Mouse (Mus musculus): ENCODE results near the gene Lhx5.

Gene Lhx5

DNA sequence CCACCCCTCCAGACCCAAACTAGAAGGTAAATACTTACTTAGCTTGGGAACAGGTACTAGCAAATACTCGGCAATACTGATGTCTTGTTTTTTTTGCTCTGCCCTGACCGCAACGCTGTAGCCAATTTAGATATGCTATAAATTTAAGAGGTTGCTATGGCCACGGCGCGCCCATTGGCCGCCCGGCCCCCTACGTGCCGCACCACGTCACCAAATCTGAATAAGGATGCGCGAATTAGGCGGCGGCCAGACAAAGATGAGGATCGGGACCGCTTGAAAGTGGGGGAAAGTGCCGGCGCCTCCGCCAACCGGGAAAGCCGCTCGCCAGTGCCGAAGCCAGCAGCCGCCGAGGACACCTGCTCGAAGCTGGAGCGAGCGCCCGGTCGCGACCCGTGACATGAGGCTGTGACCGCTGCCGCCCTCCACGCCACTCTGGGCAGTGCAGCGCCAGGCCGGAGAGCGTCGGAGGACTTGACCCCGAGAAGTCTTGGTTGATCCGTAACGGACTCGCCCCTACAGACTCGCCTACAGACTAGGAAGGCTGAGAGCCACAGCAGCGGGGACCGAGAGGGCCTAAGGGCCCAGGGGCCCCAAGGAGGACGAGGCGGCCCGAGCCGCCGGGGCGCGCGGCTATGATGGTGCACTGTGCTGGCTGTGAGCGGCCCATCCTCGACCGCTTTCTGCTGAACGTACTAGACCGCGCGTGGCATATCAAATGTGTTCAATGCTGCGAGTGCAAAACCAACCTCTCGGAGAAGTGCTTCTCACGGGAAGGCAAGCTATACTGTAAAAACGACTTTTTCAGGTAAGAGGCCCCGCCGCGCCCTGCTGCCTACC is at the start of gene Lhx5:
TSS of gene Lhx5 (plus strand) at position 51 of the 837 bp plus-strand sequence.
- DNase-seq (ENCODE audit: low spot score in 2 of 2) = no peak

- no peak for DNase-seq (ENCODE audit: low spot score in 2 of 2)
These were observed 45.1 kb upstream of the Lhx5 start for GRCm38 (mm10) chr5:120386361-120386760.

DNA sequence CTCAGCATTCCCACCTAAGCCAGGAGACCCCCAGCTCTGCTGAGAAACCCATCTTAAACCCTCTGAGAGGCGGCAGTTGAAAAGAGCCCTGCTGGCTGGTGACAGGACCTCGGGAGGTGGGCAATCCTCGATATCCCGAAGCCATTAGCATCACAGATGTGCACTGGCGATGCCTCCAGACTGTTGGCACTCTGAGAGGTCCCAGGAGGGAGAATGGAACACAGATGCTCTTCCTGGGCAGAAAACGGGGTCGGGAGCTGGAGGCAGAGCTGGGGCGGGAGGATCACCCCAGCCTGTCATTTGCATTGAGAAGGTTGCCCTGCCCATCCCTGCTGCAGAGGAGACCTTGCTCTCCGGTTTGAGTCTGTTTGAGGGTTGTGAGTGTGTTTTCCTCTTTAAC is 42.7 kb upstream of the Lhx5 start:
- DNase-seq (ENCODE audit: low spot score in 2 of 2) = no peak

- DNase-seq (ENCODE audit: low spot score in 2 of 2) = no peak
These were observed 41.5 kb upstream of the Lhx5 start for GRCm38 (mm10) chr5:120389973-120390372.

- DNase-seq (ENCODE audit: low spot score in 2 of 2) = no peak
These were observed 37.4 kb upstream of the Lhx5 start for GRCm38 (mm10) chr5:120393871-120394667.

- DNase-seq (ENCODE audit: low spot score in 2 of 2) = no peak
These were observed 33.5 kb upstream of the Lhx5 start for GRCm38 (mm10) chr5:120397988-120398387.

GRCm38 (mm10) chr5:120404831-120405591 is 26.5 kb upstream of the Lhx5 start:
- no peak for DNase-seq (ENCODE audit: low spot score in 2 of 2)

DNA sequence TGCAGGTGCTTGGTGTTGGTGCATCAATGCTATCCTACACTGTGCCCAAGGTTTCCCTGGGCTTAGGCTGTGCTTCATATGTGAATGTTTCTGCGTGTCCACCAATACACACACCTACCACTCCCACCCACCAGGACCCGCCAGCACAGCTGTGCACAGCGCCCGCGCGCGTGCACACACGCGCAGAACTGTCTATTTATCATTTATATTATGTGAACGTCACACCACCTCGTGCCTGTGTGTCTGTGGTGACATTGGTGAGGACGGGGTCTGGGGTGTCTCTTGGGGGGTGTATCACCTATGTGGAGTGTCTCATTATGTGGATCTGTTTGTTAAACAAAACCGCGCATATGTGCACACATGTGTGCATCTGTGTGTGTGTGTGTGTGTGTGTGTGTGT is 22.6 kb upstream of the Lhx5 start:
- no peak for DNase-seq (ENCODE audit: low spot score in 2 of 2)

DNA sequence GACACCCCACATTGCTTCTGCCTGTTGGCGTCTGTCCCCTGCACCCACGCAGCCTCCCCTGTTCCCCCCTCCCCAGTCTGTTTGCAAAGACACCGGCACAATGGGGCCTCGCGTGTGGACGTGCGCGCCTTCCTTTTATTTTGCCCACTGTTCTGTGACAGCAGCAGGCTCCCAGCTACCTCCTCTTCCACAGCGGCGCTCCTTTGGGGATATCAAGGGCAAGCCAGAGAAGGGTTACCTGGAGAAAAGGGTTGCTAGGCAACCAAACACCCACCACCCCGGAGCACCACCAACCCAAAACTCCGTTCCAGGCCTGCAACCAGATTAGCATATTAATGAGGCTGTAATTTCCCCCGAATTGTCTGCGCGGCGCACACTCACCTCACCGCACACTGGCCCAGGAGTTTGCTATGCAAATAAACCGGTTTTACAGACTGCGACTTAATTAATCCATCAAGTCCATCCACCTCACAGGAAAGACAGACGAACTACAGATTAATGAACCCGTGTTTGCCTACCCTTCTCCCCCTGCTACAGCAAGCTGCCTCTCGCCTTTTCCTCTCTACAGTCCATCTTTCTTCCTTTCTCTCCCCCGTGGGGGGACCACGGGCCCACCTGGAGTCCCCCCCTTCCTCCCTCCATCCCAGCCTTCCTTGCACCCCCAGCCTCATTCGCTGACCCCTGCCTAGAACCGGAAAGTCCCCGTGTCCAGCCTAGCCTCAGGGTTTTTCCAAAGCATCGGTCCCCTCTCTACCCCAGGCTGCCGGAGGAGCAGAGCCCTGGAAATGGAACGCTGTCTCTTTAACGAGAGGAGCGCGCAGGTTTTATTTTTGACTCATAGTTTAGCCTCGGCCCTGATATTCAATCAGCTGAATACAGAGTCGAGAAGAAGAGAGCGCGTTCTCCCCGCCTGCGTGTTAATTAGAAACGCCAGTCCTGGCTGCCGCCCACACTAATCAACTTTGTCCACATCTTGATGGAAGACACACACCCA is 21.8 kb upstream of the Lhx5 start:
- DNase-seq (ENCODE audit: low spot score in 2 of 2) = no peak

DNA sequence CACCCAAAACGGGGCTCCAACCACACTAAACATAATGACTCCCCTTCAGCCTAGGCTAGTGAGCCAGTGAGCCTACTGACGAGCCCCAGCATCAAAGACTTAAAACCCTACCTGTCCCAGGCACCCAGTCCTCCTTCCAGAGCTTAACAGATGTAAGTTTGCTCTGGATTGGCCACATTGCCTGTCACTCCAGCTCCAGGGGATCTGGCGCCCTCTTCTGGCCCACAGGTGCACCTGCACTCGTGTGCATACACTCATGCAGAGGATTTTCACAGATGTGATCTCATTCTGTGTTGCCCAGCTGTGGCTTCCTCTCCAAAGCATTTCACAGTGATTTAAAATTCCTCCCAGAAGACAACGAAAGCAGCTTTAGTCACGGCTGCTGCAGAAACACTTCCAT is 18.1 kb upstream of the Lhx5 start:
- no peak for DNase-seq (ENCODE audit: low spot score in 2 of 2)

DNA sequence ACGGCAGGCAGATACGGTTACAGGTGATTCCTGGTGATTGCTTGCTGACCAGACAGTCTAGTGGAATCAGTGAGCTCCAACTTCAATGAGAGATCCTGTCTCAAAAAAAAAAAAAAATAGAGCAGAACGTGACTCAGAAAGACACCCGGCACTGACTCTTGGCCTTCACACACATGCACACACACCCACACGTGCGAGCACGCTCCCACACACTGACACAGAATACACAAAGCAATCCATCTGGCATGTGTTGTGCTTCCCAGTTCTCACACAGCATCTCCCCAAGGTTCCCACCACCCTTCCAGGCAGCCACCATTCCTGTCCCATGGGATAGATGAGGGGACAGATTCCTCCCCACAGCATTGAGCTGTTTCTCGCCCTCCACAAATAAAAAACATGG is 11.4 kb upstream of the Lhx5 start:
- DNase-seq (ENCODE audit: low spot score in 2 of 2) = no peak

DNA sequence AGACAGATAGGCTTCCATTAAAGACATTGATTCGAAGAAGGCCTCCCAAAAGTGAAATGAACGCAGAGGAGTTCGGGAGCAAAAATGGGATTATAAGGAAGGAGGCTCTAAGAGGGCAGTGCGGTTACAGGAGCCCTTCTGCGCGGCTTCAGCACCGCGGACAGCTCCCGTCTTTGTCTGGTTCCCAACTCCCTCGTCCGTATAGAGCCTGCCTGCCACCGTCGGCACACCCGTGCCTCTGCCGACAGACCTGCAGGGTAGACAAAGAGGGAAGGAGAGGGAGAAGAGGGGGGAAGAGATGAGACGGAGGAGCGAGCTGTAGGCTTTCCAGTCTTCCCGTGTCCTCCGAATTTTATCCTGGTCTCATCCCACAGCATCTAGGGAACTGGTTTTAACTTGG is 7.5 kb upstream of the Lhx5 start:
- DNase-seq (ENCODE audit: low spot score in 2 of 2) = peak in 1 of 2 experiments; percentile 9

DNA sequence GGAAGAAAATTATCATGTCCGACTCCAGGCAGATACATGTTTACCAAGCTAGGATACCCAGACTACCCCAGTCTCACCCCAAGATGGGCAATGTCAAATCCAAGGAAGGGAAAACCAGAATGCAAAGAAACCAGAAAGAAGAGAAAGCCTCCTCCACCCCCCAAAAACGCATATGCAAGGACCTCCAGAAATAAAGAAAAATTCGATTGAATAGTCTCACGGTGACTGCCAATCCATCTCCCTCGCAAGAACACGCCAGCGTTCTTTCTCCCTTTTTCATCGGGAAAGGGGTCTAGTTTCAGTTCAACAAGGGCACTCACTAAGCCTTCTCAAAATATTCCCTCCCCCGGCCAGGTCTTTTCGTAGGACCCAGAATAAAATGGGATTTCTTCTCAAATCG is 6.8 kb upstream of the Lhx5 start:
- DNase-seq (ENCODE audit: low spot score in 2 of 2) = no peak

DNA sequence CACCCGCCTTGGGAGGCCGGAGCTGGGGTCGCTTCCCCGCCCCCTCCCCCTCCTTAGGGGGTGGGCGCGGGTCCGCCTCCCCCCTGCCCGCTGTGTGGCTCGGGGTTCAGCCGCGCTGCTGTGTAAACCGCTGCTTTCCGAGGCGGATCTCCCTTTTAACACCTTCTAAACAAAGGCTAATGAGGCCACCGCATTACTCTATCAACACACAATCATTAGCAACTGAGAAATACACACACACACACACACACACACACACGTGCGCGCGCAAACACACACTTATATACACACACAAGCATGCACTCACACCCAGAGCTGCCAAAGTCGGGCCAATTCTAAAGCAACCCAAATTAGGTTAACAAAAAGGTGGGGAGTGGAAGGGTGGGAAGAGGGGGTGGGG is 5.8 kb upstream of the Lhx5 start:
- DNase-seq (ENCODE audit: low spot score in 2 of 2) = no peak

DNA sequence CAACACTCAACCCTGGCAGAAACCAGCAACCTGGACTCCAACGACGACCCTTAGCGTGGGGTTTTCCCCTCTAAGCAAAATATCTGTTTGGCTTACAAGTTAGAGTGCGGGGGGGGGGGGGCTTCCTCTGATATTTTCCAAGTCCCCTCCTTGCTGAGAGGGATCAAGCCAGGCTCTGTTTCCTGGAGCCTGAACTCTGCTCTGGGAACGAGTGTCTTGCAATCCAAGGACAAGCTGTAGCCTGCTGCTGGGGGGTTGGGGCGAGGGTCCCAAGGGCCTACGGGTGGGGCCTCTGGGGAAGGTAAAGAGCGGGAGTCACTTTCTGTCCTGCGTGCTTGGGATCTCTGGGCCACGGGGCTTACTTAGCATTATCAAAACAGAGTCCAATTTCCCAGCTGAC is 4.9 kb upstream of the Lhx5 start:
- DNase-seq (ENCODE audit: low spot score in 2 of 2) = no peak

DNA sequence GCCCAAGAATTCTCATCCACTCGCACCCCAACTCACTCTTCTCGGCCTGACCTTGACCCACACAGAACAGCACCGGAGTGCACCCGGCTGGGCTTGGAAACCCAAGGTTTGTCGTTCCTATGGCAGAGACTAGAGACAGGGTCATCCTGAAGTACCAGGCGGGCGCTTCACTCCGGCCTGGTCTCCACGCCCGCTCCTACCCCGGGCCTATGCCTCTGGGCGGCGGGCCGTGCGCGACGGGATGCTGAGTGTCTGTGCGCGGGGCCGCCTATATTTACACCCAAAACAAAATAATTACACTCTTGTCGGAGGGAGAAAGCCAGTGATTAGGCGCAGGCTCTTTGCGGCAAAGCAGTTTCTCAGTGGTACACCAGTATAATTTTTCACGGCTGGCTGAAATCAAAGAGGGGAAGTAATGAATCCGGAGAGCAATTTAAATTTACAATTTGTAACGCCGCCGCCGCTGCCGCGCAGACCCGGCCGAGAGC is 4.0 kb upstream of the Lhx5 start:
- no peak for DNase-seq (ENCODE audit: low spot score in 2 of 2)

GRCm38 (mm10) chr5:120428189-120428838 is 3.2 kb upstream of the Lhx5 start:
- DNase-seq (ENCODE audit: low spot score in 2 of 2) = no peak

DNA sequence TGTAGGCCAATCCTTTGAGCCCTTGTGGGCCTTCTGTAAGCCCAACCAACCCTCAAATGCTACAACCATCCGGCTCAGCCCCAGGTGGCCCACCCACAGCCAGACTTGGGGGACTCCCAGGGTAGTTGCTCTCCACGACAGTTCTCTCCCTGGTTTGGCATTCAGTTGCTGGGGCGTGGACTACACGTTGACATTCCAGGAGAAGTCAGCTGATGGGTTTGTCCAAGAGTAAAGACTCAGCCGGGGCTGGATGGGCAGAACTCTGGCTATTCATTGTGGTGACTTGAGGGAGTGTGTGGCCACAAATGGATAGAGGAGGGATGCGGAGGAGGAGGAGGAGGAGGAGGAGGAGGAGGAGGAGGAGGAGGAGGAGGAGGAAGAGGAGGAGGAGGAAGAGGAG is 2.5 kb upstream of the Lhx5 start:
- DNase-seq (ENCODE audit: low spot score in 2 of 2) = no peak

DNA sequence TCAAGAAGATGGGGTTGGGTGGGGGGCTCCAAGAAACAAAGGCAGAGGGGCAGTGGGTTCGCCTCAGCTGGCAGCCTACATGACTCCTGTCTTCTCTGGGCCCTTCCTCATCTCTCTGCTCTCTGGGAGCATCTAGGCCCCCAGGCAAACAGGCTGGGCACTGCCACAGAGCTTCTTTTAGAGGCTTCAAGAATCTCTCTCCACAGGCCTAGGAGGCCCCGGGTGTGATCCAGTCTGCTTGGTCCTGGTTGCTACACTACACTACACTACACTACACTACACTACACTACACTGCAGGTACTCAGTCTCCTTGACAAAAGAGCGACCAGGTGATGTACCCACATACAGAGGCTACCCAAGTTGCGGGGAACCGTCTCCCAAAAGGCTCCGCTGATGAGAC is 1.8 kb upstream of the Lhx5 start:
- DNase-seq (ENCODE audit: low spot score in 2 of 2) = no peak

- no peak for DNase-seq (ENCODE audit: low spot score in 2 of 2)
These were observed 407 bp upstream of the Lhx5 start for GRCm38 (mm10) chr5:120431001-120431583.
